Mouse (Mus musculus): ENCODE measurements at regions not wholly inside any gene's neighbourhood (a gene's known extent, or its start where the extent isn't known, plus 50 kb on each side); places are given as distances from the start of the nearest gene placed in this dataset.

GRCm38 (mm10) chr2:48563636-48564035, 250.3 kb upstream of the Acvr2a start:
- TF ChIP-seq CTCF (IDR thresholded peaks at IDR 0.05): no peak
- no peak for TF ChIP-seq EP300 (IDR thresholded peaks at IDR 0.05)
